In genomic region chr6:83246750-83247149, GRCm38 (mm10) we compare ENCODE assay signal across 12 mouse cellular contexts.
"Had no signal": no experiment of that assay in that cellular context is flagged by ENCODE, and none has a peak within 500 bp of the region (broad histone marks: within the 10 kb centered on the region; RNA-seq: fewer than 3 reads in every experiment).

No protein-coding gene starts in this region.

- DNase-seq: kidney, adult 18-20 months; kidney, postnatal 36 days; layer of hippocampus, adult 9-11 months; layer of hippocampus, postnatal 36 days; lung, embryonic 14.5 days; lung, postnatal 10 days; retina, postnatal 1 day had no signal

- H3K9ac ChIP-seq: intestine, embryonic 15.5 days; limb, embryonic 15.5 days; lung, embryonic 14.5 days; midbrain, embryonic 12.5 days; neural tube, embryonic 13.5 days had no signal

- H3K27ac ChIP-seq: intestine, embryonic 15.5 days; limb, embryonic 15.5 days; midbrain, embryonic 12.5 days; neural tube, embryonic 13.5 days had no signal

- H3K36me3 ChIP-seq: intestine, embryonic 15.5 days; limb, embryonic 15.5 days; midbrain, embryonic 12.5 days; neural tube, embryonic 13.5 days had no signal

- H3K4me1 ChIP-seq: intestine, embryonic 15.5 days; neural tube, embryonic 13.5 days had no signal

- ATAC-seq: intestine, embryonic 15.5 days; midbrain, embryonic 16.5 days had no signal

- H3K4me2 ChIP-seq: intestine, embryonic 15.5 days; limb, embryonic 15.5 days; lung, embryonic 14.5 days; midbrain, embryonic 12.5 days; neural tube, embryonic 13.5 days had no signal

- H3K27me3 ChIP-seq: intestine, embryonic 15.5 days; limb, embryonic 15.5 days; neural tube, embryonic 13.5 days had no signal

- H3K9me3 ChIP-seq: intestine, embryonic 15.5 days; limb, embryonic 15.5 days; midbrain, embryonic 12.5 days; neural tube, embryonic 13.5 days had no signal

- H3K4me3 ChIP-seq: intestine, embryonic 15.5 days; limb, embryonic 15.5 days; midbrain, embryonic 12.5 days; neural tube, embryonic 13.5 days had no signal
